Mouse (Mus musculus): ENCODE measurements around the gene Arl8a.

Arl8a gene

GRCm38 (mm10) chr1:135133678-135134435, 12.8 kb upstream of the Arl8a start:
- in situ Hi-C loops (cut with MseI, MboI), result no loop called here

DNA sequence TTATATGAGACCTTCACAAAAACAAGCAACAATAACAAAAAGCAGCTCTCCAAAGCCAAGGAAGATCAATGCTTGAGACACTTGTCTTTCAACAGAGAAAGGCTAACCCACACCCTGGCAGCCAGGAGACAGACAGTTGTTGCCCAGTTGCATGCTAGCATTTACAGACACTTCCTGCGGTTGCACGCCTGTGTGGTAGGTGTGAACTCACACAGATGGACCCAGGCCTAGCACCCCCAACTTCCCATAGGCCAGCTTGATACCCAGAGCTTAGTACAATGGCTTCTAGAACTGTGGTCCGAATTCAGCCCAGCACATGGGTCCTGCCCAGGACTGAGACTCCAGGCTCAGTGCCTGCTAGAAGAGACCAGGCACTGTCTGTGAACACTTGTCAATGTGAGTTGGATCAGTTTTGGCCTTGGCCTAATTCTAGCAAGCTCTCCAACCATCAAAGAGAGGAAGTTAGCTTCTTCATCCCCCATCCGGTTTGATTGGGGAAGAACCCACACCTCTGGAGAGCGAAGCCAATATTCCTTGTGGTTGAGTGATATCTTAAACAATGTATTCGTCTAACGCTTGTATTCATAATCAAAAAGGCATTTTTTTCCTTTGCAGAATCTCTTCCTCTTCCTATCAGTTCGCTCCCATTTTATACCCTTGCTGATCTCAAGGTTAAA, 11.4 kb upstream of the Arl8a start:
- in situ Hi-C loops (cut with MseI, MboI), result no loop called here

GRCm38 (mm10) chr1:135136500-135136899, 10.1 kb upstream of the Arl8a start:
- in situ Hi-C loops (cut with MseI, MboI), result no loop called here

- in situ Hi-C loops (cut with MseI, MboI), result no loop called here
Observed at GRCm38 (mm10) chr1:135139906-135140305, 6.7 kb upstream of the Arl8a start.

DNA sequence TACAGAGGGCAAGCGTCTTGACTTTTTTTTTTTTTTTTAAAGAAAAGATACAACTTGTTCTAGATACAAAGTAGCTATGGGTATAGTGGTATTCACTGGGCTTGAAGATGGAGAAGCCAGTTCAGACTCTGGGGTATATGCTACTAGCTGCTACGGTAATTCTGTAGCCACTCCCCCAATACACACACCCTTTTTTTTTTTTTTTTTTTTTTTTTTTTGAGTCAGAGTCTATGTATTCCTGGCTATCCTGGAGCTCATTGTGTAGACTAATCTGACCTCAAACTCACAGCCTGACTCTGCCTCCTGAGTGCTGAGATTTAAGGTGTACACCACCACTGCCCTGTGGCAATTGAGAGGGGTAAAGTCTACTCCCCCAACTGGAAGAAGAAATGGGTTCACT, 4.2 kb upstream of the Arl8a start:
- in situ Hi-C loops (cut with MseI, MboI), result no loop called here

GRCm38 (mm10) chr1:135143940-135144339, 2.7 kb upstream of the Arl8a start:
- in situ Hi-C loops (cut with MseI, MboI), result no loop called here

DNA sequence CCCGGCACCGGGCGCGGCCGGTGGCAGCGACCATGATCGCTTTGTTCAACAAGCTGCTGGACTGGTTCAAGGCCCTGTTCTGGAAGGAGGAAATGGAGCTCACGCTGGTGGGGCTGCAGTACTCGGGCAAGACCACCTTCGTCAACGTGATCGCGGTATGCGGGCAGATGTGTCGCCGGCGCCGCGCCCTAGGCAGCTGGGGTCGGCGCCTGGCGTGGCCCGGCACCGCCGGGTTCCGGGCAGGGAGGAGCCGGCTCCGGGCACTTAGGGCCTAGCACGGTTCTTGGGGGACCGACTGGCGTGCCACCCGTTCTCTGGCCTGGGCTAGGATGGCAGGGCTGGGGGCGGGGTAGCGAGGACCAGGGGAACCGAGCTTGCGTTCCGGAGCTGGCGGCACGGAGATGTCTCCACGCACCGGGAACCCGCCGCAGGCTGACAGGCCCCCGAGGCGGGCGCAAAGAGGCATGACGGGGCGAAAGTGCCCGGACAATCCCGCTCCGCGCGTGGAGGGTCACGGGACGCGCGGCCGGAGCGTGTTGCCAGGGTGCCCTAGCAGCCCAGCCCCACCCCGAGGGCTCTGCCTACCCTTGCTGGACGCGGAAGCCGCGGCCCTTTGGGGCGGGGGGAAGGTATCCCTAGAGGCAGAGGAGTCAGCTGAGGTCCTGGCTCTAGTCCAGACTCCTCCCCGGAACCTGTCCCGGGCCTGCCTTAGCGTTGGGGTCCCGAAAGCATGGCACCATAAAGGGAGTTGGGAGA, 500 bp downstream of the Arl8a start:
- in situ Hi-C loops (cut with MseI, MboI), result no loop called here

DNA sequence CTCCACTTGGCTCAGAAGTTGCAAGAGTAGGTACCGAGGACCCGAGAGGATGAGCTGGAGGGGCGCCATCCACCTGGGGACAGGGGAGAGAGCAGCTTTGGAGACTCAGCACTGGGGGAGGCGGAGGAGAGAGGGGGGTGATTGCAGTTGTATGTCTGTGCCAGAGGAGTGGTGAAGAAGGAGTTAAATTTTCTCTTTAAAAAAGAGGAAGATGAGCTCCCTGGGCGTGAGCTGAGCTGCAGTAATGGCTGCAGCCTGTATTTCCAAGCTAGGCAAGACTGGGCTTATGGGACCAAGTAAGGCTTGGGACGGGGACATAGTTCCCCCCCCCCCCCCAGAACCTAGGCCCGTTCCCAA, 1.1 kb downstream of the Arl8a start:
- in situ Hi-C loops (cut with MseI, MboI), result no loop called here

- in situ Hi-C loops (cut with MseI, MboI), result no loop called here
Observed at GRCm38 (mm10) chr1:135148476-135148875, 1.9 kb downstream of the Arl8a start.

DNA sequence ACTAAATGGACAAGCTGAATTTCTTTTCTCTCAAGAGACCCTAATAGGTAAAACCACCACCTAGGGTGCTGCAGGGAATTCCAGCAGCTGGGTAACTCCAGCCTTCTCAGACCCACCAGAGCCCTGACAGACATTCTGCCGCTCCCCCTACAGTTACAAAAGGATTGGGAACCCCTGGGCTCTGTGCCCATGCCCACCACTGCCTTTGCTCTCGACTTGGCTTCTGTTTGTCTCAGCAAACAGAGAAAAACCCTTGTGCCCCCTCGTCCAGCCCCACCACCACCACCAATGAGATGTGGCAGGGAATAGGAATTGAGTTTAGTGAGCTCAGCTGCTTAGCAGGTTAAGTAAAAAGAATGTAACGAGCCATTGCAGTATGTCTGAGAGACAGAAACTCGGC, 2.4 kb downstream of the Arl8a start:
- in situ Hi-C loops (cut with MseI, MboI), result no loop called here

DNA sequence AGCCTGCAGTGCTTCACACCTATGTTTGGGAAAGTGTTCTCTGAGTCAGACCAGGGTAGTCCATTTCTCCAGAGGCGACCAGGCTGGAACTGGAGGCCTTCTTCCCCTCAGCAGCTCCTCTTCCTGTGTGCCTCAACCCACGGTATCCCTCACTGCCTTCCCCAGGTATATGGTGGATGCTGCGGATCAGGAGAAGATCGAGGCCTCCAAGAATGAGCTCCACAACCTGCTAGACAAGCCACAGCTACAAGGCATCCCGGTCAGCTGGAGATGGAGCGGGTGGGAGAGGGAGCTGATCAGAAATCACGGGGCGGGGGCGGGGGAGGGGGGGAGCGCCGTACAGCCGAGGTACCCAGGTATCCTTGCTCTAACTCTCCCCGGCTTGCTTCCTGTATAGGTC, 7.4 kb downstream of the Arl8a start:
- in situ Hi-C loops (cut with MseI, MboI), result no loop called here

DNA sequence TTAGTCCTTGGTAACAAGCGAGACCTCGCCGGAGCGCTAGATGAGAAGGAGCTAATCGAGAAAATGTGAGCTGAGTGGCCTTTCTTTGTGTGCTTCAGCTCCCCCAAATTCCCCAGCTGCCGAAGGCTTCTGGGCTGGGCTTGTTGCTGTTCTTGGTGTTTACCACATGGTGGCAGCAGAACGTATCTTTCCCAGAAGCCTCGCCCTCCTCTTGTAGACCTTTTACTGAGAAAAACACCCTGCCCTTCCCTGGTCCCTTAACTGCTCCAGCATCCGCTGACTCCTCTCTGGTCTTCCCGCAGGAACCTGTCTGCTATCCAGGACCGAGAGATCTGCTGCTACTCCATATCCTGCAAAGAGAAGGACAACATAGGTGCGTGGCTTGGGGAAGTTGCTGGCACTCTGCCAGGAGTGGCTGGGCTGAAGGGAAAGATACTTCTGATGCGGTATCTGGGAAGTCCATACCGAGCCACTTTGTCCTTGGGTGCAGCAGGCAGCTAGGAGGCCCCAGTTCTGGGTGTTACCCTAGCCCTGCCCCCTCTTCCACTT, 7.9 kb downstream of the Arl8a start:
- in situ Hi-C loops (cut with MseI, MboI), result no loop called here

GRCm38 (mm10) chr1:135156300-135156699, 9.7 kb downstream of the Arl8a start:
- in situ Hi-C loops (cut with MseI, MboI), result no loop called here

DNA sequence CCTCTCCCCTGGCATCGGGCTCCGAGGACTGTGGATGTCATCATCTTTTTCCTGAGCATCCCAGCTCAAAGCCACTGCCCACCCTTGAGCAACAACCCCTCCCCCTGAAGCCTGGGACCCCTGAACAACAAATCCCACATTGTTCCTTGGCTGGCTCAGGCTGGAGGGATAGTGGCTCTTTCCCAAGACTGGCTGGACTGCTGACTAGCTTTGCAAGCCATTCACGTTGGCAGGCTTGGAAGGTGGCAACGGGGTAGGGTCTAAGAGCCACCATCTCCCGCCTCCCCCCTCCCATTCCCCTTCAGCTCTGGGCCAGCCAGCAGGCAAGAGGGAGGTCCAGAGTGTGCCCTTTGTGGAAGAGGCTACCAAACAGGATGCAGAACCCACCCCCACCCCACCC, 12.0 kb downstream of the Arl8a start:
- in situ Hi-C loops (cut with MseI, MboI), result no loop called here

DNA sequence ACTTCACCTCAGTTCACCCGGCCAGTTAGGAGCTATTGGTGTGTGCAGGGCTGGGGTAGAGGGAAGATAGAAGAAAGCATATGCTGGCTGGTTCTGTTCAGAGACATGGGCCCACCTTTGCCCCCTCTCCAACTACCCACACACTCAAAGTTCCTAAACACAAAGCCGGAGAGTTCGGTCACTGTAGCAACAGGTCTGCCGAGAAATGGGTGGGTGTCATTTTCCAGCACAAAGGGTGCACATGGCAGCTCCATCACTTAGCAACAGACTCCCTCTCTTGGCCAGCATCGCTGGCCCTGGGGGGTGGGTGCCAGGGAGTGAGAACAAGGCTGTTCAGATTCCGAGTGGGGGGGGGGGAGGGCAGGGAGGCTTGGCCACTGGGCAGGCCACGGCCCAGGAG, 12.4 kb downstream of the Arl8a start:
- in situ Hi-C loops (cut with MseI, MboI), result no loop called here

GRCm38 (mm10) chr1:135159556-135160123, 13.0 kb downstream of the Arl8a start:
- in situ Hi-C loops (cut with MseI, MboI), result no loop called here

DNA sequence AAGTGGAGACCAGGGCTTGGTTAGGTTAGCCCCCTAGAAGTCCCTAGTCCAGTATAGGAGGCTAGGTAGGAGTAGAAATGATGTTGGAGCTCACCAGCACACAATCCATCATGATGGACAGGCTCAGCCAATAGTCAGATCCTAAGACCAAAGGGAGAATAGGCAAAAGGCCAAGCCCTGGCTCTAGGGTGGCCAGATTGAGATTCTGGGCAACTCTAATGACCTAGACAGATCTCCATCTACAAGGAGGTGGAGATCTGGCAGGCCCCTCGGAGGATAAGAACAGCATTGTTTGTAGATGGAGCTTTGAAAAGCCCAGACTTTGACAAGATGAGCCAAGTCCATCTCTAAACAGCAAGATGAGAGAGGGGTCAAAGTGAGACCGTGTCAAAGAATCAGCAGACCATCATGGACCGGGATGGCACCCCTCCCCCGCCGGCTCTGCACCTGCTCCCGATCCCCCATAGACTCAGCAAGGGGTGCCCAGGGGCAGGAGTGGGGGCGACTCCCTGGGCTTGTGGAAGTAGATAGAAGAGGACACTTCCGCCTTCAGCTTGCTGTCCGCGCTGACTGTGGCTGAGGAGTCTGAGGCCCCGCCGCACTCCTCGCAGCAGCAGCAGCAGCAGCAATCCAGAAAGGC, 13.9 kb downstream of the Arl8a start:
- in situ Hi-C loops (cut with MseI, MboI), result no loop called here

DNA sequence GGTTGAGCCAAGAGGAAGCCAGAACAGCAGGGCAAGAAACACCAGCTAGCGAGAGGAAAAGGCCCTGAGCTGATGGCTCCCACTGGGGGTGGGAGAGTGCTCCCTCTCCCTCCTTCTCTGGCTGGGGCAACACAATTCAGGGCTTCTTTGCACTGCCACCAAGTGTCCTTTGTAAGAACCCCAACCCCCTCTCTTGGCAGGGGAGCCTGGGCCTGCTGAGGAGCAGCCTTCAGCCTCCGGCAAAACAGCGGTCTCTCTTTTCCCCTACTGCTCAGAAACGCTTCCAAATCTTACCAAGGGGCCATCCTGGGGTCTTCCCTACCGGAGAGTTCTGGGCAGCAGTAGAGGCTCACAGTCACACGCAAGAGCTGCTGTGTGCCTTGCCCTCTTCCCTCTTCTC, 16.1 kb downstream of the Arl8a start:
- in situ Hi-C loops (cut with MseI, MboI), result no loop called here

DNA sequence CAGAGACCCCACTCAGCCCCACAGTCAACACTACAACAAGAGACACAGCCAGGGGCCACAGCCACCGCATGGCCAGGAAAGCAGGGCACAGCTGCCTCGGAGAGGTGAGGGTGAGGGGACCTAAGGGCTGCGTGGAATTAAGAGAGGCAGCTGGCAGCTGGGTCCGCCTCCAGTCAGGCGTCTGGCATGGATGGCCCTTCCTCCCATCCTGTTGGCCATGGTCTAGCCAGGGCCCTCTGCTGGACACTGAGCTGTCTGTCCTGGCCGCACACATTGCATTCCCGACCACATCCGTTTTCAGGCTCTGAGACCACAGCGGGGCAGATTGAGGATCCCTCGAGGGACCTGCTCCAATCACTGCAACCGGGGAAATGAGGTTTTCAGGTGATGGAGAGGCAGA, 20.8 kb downstream of the Arl8a start, which contains the start of gene Gpr37l1:
TSS of gene Gpr37l1 (minus strand) at position 247 of the 400 bp plus-strand sequence.
- in situ Hi-C loops (cut with MseI, MboI), result no loop called here

DNA sequence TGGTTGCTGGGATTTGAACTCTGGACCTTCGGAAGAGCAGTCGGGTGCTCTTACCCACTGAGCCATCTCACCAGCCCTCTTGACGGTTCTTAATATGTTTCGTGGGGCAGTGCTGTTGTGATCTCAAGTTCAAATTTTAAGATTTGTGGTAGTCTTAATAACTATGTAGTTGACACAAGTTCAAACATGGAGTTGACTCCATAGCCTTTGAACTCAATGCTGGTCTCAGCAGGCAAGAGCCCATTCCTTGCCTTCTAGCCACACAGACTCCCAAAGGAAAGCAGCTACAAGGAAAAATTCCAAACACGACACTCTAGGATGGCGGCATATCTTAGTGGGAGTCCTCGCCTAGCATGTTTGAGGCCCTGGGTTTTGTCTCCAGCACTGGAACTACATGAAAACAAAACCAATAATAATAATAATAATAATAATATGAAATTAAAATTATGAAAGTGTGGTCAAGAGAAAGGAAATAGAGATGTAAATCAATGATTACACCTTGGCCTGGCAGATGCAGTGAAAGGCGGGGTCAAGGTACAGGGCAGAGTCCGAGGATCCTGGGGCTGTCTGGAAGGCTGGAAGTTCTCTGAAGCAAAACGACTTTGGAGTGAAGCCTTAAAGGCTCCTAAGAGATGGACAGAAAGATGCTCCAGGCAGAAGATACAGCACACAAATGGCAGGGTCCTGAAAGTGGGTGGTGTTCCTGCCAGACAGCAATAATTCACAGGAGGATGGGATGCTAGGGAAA, 22.0 kb downstream of the Arl8a start:
- in situ Hi-C loops (cut with MseI, MboI), result no loop called here
